8 mouse cellular contexts compared by ENCODE assay signal in genomic region chr6:47877058-47877457, GRCm38 (mm10). TPM values are rescaled to one million over a fixed set of nuclear protein-coding genes. Genes with fewer than 3 reads are reported as not detected.
DNase-seq lines count a peak whose midpoint lies in the region; ATAC-seq and TF ChIP-seq lines count a peak whose summit lies in the region.

Gene Zfp282, plus strand, starts transcription at chr6:47877204.

- H3K9ac ChIP-seq in kidney, embryonic 16.5 days (replicated peaks; ENCODE audit: low read length) = peak within 1 kb of the TSS; percentile 96
- H3K9ac ChIP-seq in heart, postnatal 0 days (replicated peaks; ENCODE audit: low read depth, low read length) = peak within 1 kb of the TSS; percentile 85
- peak within 1 kb of the TSS; percentile 90 for H3K9ac ChIP-seq in limb, embryonic 14.5 days (ENCODE audit: low read depth, low read length, severe bottlenecking)

- peaks cover 20% of the 10 kb centered on the region for H3K36me3 ChIP-seq in kidney, embryonic 16.5 days (ENCODE audit: insufficient read depth, low read length)
- H3K36me3 ChIP-seq in heart, postnatal 0 days (replicated peaks; ENCODE audit: control insufficient read depth, insufficient read depth, low read length) = peaks cover 21% of the 10 kb centered on the region
- peaks cover 28% of the 10 kb centered on the region for H3K36me3 ChIP-seq in limb, embryonic 14.5 days (ENCODE audit: control insufficient read depth, insufficient read depth, low read length)

- H3K27me3 ChIP-seq in kidney, embryonic 16.5 days (ENCODE audit: insufficient read depth, low read length) = no peaks in the 10 kb centered on the region
- no peaks in the 10 kb centered on the region for H3K27me3 ChIP-seq in heart, postnatal 0 days (ENCODE audit: control insufficient read depth, insufficient read depth, low read length)
- no peaks in the 10 kb centered on the region for H3K27me3 ChIP-seq in limb, embryonic 14.5 days (ENCODE audit: control insufficient read depth, insufficient read depth, low read length)

- H3K4me3 ChIP-seq in kidney, embryonic 16.5 days (ENCODE audit: low read length) = peak within 1 kb of the TSS; percentile 97
- H3K4me3 ChIP-seq in heart, postnatal 0 days (ENCODE audit: low read depth, low read length) = peak within 1 kb of the TSS; percentile 96
- peak within 1 kb of the TSS; percentile 87 for H3K4me3 ChIP-seq in limb, embryonic 14.5 days (replicated peaks; ENCODE audit: low read length)

- WGBS in kidney, embryonic 16.5 days = 7% methylated on average over 9 of the region's 9 CpGs
- 7% methylated on average over 9 of the region's 9 CpGs for WGBS in heart, postnatal 0 days
- WGBS in limb, embryonic 14.5 days = 6% methylated on average over 9 of the region's 9 CpGs

- no peak for DNase-seq in kidney, adult 11 months
- DNase-seq in brain, embryonic 14.5 days (ENCODE audit: low read depth) = no peak
- DNase-seq in heart, postnatal 0 days (ENCODE audit: low spot score) = no peak
- no peak for DNase-seq in limb, embryonic 14.5 days (ENCODE audit: low spot score)
- no peak for DNase-seq in spleen, postnatal 36 days (ENCODE audit: low spot score in 2 of 2)
- no peak for DNase-seq in c-Kit-positive CD71-positive TER-119-positive erythroid progenitor cells, embryonic 14.5 days (ENCODE audit: low spot score)

- no peak for ATAC-seq in kidney, embryonic 16.5 days (ENCODE audit: low FRiP score, low TSS enrichment)
- no peak for ATAC-seq in heart, postnatal 0 days (ENCODE audit: insufficient read depth, low read depth)
- ATAC-seq in limb, embryonic 14.5 days (ENCODE audit: low FRiP score, low read depth) = no peak
- no peak for ATAC-seq in megakaryocyte progenitor cell, adult 5-6 weeks (replicated peaks; ENCODE audit: poor library complexity)

- no peak for TF ChIP-seq EP300 in heart, postnatal 0 days (IDR thresholded peaks at IDR 0.05; ENCODE audit: low read depth)

- TF ChIP-seq POLR2A in brain, embryonic 14.5 days (IDR thresholded peaks at IDR 0.05; ENCODE audit: borderline replicate concordance, extremely low read depth, insufficient read depth, insufficient read length, poor library complexity, severe bottlenecking) = no peak
- TF ChIP-seq POLR2A in limb, embryonic 14.5 days (IDR thresholded peaks at IDR 0.05; ENCODE audit: borderline replicate concordance, extremely low read depth, insufficient read depth, insufficient read length) = no peak

- H3K27ac ChIP-seq in kidney, embryonic 16.5 days (ENCODE audit: low read length) = peak within 1 kb of the TSS; percentile 99
- peak within 1 kb of the TSS; percentile 95 for H3K27ac ChIP-seq in heart, postnatal 0 days (ENCODE audit: low read depth)
- peak within 1 kb of the TSS; percentile 94 for H3K27ac ChIP-seq in limb, embryonic 14.5 days (replicated peaks; ENCODE audit: low read depth, low read length)

- no peak for TF ChIP-seq CTCF in brain, embryonic 14.5 days (IDR thresholded peaks at IDR 0.05; ENCODE audit: borderline replicate concordance, extremely low read depth, insufficient read depth, insufficient read length)
- TF ChIP-seq CTCF in heart, postnatal 0 days (IDR thresholded peaks at IDR 0.05; ENCODE audit: low read depth) = no peak

- H3K4me2 ChIP-seq in kidney, embryonic 16.5 days (replicated peaks; ENCODE audit: low read depth, low read length) = peak within 1 kb of the TSS; percentile 90
- H3K4me2 ChIP-seq in heart, postnatal 0 days (ENCODE audit: low read depth, low read length) = peak within 1 kb of the TSS; percentile 82
- peak within 1 kb of the TSS; percentile 93 for H3K4me2 ChIP-seq in limb, embryonic 14.5 days (replicated peaks; ENCODE audit: low read depth, low read length, severe bottlenecking)

- peaks cover 15% of the 10 kb centered on the region for H3K4me1 ChIP-seq in kidney, embryonic 16.5 days (ENCODE audit: insufficient read depth, low read length)
- peaks cover 13% of the 10 kb centered on the region for H3K4me1 ChIP-seq in heart, postnatal 0 days (ENCODE audit: control insufficient read depth, insufficient read depth)
- peaks cover 11% of the 10 kb centered on the region for H3K4me1 ChIP-seq in limb, embryonic 14.5 days (ENCODE audit: control insufficient read depth, insufficient read depth, low read length)

- H3K9me3 ChIP-seq in kidney, embryonic 16.5 days (ENCODE audit: low read length) = no peaks in the 10 kb centered on the region
- no peaks in the 10 kb centered on the region for H3K9me3 ChIP-seq in heart, postnatal 0 days (replicated peaks; ENCODE audit: control insufficient read depth, low read length)
- H3K9me3 ChIP-seq in limb, embryonic 14.5 days (ENCODE audit: control insufficient read depth, low read length) = no peaks in the 10 kb centered on the region

RNA-seq across cellular contexts. Expression of gene Zfp282, which starts in this region (rescaled TPM):
- 17.8 and 18.7 TPM in 2 replicates for polyA plus RNA-seq in kidney, embryonic 16.5 days (2015; fragmentation: Nextera tagmentation; extraction: Ambion mirVana)
- 26.1 and 29.8 TPM in 2 replicates for polyA plus RNA-seq in brain, embryonic 14.5 days (2012; rRNA removed)
- 10.3 and 20.5 TPM in 2 replicates for total RNA-seq in heart, postnatal 0 days (2014; rRNA removed; ENCODE audit: low replicate concordance)
- polyA plus RNA-seq in heart, postnatal 0 days (2015; fragmentation: Nextera tagmentation; extraction: Ambion mirVana) = 4.8 and 5.4 TPM in 2 replicates
- 20.2 and 20.8 TPM in 2 replicates for polyA plus RNA-seq in limb, embryonic 14.5 days (2012; rRNA removed)
- polyA plus RNA-seq in limb, embryonic 14.5 days (2014; fragmentation: Nextera tagmentation; extraction: Ambion mirVana) = 19.7 and 22.2 TPM in 2 replicates
- 6.5 and 7.6 TPM in 2 replicates for total RNA-seq in megakaryocyte progenitor cell, adult 5-6 weeks (2015)
- 10.9 and 12.2 TPM in 2 replicates for total RNA-seq in megakaryocyte progenitor cell, adult 5-6 weeks (2017)
